ENCODE assay signal across 7 mouse cellular contexts in the genomic region with DNA sequence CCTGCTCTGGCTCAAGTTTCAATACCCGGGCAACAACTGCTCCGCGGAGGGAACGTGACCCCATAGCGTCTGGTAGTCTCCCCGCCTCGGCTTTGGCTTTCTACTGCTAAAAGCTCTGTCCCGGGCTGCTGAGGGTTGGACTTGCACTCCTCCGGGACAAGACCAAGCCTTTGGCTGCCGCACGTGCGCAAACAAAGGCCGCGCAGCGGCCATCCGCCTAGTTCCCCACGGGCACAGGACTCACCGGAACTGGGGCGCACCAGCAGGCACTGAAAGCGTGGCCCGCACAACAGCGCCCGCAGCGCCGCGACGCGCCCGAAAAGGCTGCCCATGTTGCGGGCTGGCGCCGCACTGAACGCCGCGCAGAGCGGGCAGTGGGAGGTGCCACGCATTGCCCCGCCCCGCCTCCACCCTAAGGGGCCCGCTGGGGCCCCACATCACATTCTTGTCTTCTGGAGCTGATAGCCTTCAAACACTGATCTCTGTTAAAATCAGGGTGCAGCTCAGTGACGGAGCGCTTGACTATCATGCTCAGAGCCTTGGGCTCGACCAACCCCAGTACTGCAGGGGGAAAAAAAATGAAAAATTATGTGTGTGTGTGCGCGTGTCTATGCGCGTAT. TPM values are rescaled to one million over a fixed set of nuclear protein-coding genes. Genes with fewer than 3 reads are reported as not detected.
DNase-seq lines count a peak whose midpoint lies in the region; ATAC-seq and TF ChIP-seq lines count a peak whose summit lies in the region.

Nme4 (minus strand) TSS at position 482 of the 620 bp plus-strand sequence.

- 3% methylated on average over 47 of the region's 47 CpGs for WGBS in forebrain, embryonic 14.5 days
- 3% methylated on average over 47 of the region's 47 CpGs for WGBS in hindbrain, embryonic 14.5 days

- H3K9me3 ChIP-seq in forebrain, embryonic 14.5 days (replicated peaks; ENCODE audit: control insufficient read depth, low read length) = no peaks in the 10 kb centered on the region
- H3K9me3 ChIP-seq in hindbrain, embryonic 14.5 days (ENCODE audit: control insufficient read depth, low read length) = no peaks in the 10 kb centered on the region
- peaks cover 4% of the 10 kb centered on the region for H3K9me3 ChIP-seq in megakaryocyte, embryonic 14.5 days

- no peak for TF ChIP-seq CTCF in left cerebral cortex, adult 2 months (IDR thresholded peaks at IDR 0.05)

- DNase-seq in cerebellum, adult 11 months = peak; percentile 71
- DNase-seq in forebrain, embryonic 14.5 days (ENCODE audit: low spot score) = peak; percentile 68
- DNase-seq in hindbrain, embryonic 14.5 days (ENCODE audit: low spot score) = peak; percentile 67
- peak; percentile 71 to 74 for DNase-seq in left cerebral cortex, adult 2 months (ENCODE audit: extremely low spot score in 1 of 2, low spot score in 2 of 2)
- peak; percentile 77 for DNase-seq in right cerebral cortex, postnatal 25 days

- no peaks in the 10 kb centered on the region for H3K27me3 ChIP-seq in forebrain, embryonic 14.5 days (replicated peaks; ENCODE audit: control insufficient read depth, insufficient read depth, low read length)
- H3K27me3 ChIP-seq in hindbrain, embryonic 14.5 days (ENCODE audit: control insufficient read depth, insufficient read depth, low read length) = no peaks in the 10 kb centered on the region
- peaks cover 29% of the 10 kb centered on the region for H3K27me3 ChIP-seq in megakaryocyte, embryonic 14.5 days (replicated peaks)

- peak within 1 kb of the TSS; percentile 52 for H3K4me3 ChIP-seq in forebrain, embryonic 14.5 days (ENCODE audit: low read depth, low read length)
- H3K4me3 ChIP-seq in hindbrain, embryonic 14.5 days (replicated peaks; ENCODE audit: low read length) = peak within 1 kb of the TSS; percentile 56
- peak within 1 kb of the TSS; percentile 61 for H3K4me3 ChIP-seq in left cerebral cortex, adult 2 months
- peak within 1 kb of the TSS; percentile 91 for H3K4me3 ChIP-seq in megakaryocyte, embryonic 14.5 days (replicated peaks)

- intact Hi-C loops in left cerebral cortex, adult 2 months (cut with DNase I) = loop anchor here (10.0 kb wide), 1 partner anchor 200 kb away; no protein-coding TSS in a partner anchor

- H3K9ac ChIP-seq in forebrain, embryonic 14.5 days (ENCODE audit: low read length) = peak within 1 kb of the TSS; percentile 87
- peak within 1 kb of the TSS; percentile 82 for H3K9ac ChIP-seq in hindbrain, embryonic 14.5 days

- H3K4me1 ChIP-seq in forebrain, embryonic 14.5 days (ENCODE audit: control insufficient read depth, insufficient read depth, low read length) = peaks cover 4% of the 10 kb centered on the region; the same call in 1 of the 2 replicates
- H3K4me1 ChIP-seq in hindbrain, embryonic 14.5 days (replicated peaks; ENCODE audit: control insufficient read depth, insufficient read depth, low read length) = peaks cover 8% of the 10 kb centered on the region; the same call in 1 of the 2 replicates
- H3K4me1 ChIP-seq in megakaryocyte, embryonic 14.5 days = peaks cover 29% of the 10 kb centered on the region

- H3K4me2 ChIP-seq in forebrain, embryonic 14.5 days (ENCODE audit: low read length) = peak within 1 kb of the TSS; percentile 81
- H3K4me2 ChIP-seq in hindbrain, embryonic 14.5 days (replicated peaks) = peak within 1 kb of the TSS; percentile 93

- H3K36me3 ChIP-seq in forebrain, embryonic 14.5 days (ENCODE audit: control insufficient read depth, insufficient read depth, low read length) = no peaks in the 10 kb centered on the region
- H3K36me3 ChIP-seq in hindbrain, embryonic 14.5 days (replicated peaks; ENCODE audit: control insufficient read depth, insufficient read depth) = no peaks in the 10 kb centered on the region
- peaks cover 4% of the 10 kb centered on the region for H3K36me3 ChIP-seq in megakaryocyte, embryonic 14.5 days (replicated peaks; ENCODE audit: low read length)

- peak; percentile 19 for ATAC-seq in activated CD4-positive, CD25-positive, alpha-beta regulatory T cell, adult 4 months
- ATAC-seq in forebrain, embryonic 14.5 days = peak; percentile 87
- peak; percentile 75; the same call in 1 of the 2 replicates for ATAC-seq in hindbrain, embryonic 14.5 days (ENCODE audit: low FRiP score)

- H3K27ac ChIP-seq in forebrain, embryonic 14.5 days (ENCODE audit: low read depth, low read length) = peak within 1 kb of the TSS; percentile 49
- H3K27ac ChIP-seq in hindbrain, embryonic 14.5 days = peak within 1 kb of the TSS; percentile 36
- peak within 1 kb of the TSS; percentile 81 for H3K27ac ChIP-seq in left cerebral cortex, adult 2 months

RNA-seq across cellular contexts. Expression of gene Nme4, which starts in this region (rescaled TPM):
- polyA plus RNA-seq in activated CD4-positive, CD25-positive, alpha-beta regulatory T cell, adult 4 months (2017; shearing (Covaris generic)) = 1 to 10 TPM; 1.6 TPM
- 31.3 and 40.0 TPM in 2 replicates for polyA plus RNA-seq in forebrain, embryonic 14.5 days (2014; fragmentation: Nextera tagmentation; extraction: Ambion mirVana)
- polyA plus RNA-seq in hindbrain, embryonic 14.5 days (2014; fragmentation: Nextera tagmentation; extraction: Ambion mirVana) = 14.5 and 17.5 TPM in 2 replicates
- total RNA-seq in left cerebral cortex, adult 2 months (2021) = 1 to 10 TPM; 3.6 to 4.2 TPM
- 28.9 and 32.8 TPM in 2 replicates for polyA plus RNA-seq in megakaryocyte, embryonic 14.5 days (2012; ENCODE audit: insufficient read depth, low replicate concordance)

Comparison
In these comparisons a context has a peak if more than half of its experiments do, and no peak if none do; other contexts are left out.
1. Peak in every context shown above with its lines: DNase-seq, ATAC-seq, H3K4me3 ChIP-seq and H3K27ac ChIP-seq.
2. ATAC-seq: peak in every context shown above with its lines; median percentile 87 in forebrain, embryonic 14.5 days; 75 in hindbrain, embryonic 14.5 days; 19 in activated CD4-positive, CD25-positive, alpha-beta regulatory T cell, adult 4 months.